Mouse (Mus musculus) stomach, postnatal 0 days (tissue): ENCODE measurements around the gene Fam169b.

Experiments used
- CTCF ChIP-seq: IDR thresholded peaks from 2 replicates; pipeline ENCODE4 v1.5.1; 2016; ENCODE audit warnings: antibody characterized with exemption, low read depth, mild to moderate bottlenecking, moderate library complexity
- EP300 ChIP-seq: optimal IDR thresholded peaks from 2 replicates; pipeline ENCODE3; 2016; ENCODE audit warnings: antibody characterized with exemption

DNA sequence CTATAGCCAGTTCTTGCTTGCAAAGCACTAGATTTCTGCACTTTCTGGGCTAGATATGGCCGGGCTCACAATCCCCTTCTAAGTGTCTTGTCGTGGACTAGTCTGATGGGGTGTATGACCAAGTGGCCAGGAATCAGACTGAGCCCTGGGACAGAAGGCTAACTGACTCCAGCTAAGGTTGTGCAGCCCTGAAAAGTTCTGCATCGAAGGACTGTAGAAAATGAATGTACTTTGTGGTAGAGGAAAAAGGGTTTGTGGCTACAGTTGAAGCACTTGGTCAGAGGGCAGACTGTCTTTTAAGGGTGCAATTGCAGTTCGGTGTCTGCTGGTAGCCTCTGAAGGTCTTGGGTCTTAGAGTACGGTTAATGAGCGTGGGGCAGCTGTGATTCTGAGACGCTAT, 5.8 kb downstream of the Fam169b start:
- no peak for TF ChIP-seq CTCF
- no peak for TF ChIP-seq EP300
